Mouse (Mus musculus): Measurements from ENCODE around the gene Dedd.

GRCm38 (mm10) chr1:171279721-171280120 is 49.2 kb upstream of the Dedd start:
- TF ChIP-seq POLR2A (IDR thresholded peaks at IDR 0.05; ENCODE audit: control insufficient read depth, extremely low read depth, insufficient read depth, low read length, poor library complexity): no peak
- no peak for TF ChIP-seq CTCF (IDR thresholded peaks at IDR 0.05; ENCODE audit: borderline replicate concordance, control insufficient read depth, extremely low read depth, insufficient read depth, low read length, poor library complexity)
